In genomic region chr19:46501401-46502068, GRCm38 (mm10) we compare ENCODE assay signal across 8 mouse cellular contexts. TPM values are rescaled to one million over a fixed set of nuclear protein-coding genes. Genes with fewer than 3 reads are reported as not detected.
DNase-seq lines count a peak whose midpoint lies in the region; ATAC-seq and TF ChIP-seq lines count a peak whose summit lies in the region.

Gene Trim8, plus strand, starts transcription at chr19:46501702.

- peak; percentile 55; the same call in 1 of the 2 replicates for ATAC-seq in embryonic facial prominence, embryonic 11.5 days (replicated peaks; ENCODE audit: insufficient number of reproducible peaks, low FRiP score, low TSS enrichment, low read depth)
- no peak for ATAC-seq in limb, embryonic 13.5 days (ENCODE audit: low FRiP score, low read depth)
- peak; percentile 12 for ATAC-seq in midbrain, embryonic 14.5 days (ENCODE audit: low FRiP score, low TSS enrichment)

- WGBS in embryonic facial prominence, embryonic 11.5 days = under 1% methylated on average over 52 of the region's 64 CpGs
- under 1% methylated on average over 56 of the region's 64 CpGs for WGBS in heart, adult 2 months
- WGBS in kidney, adult 2 months = 1% methylated on average over 57 of the region's 64 CpGs
- under 1% methylated on average over 57 of the region's 64 CpGs for WGBS in limb, embryonic 13.5 days
- under 1% methylated on average over 62 of the region's 64 CpGs for WGBS in midbrain, embryonic 14.5 days
- 1% methylated on average over 56 of the region's 64 CpGs for WGBS in spleen, adult 2 months

- no peaks in the 10 kb centered on the region; the same call in none of the 2 replicates for H3K36me3 ChIP-seq in embryonic facial prominence, embryonic 11.5 days (replicated peaks; ENCODE audit: control insufficient read depth, insufficient read depth, low read depth, low read length)
- peaks cover 13% of the 10 kb centered on the region for H3K36me3 ChIP-seq in heart, adult 2 months (ENCODE audit: control insufficient read depth, insufficient read depth, low read length)
- no peaks in the 10 kb centered on the region for H3K36me3 ChIP-seq in kidney, adult 2 months (ENCODE audit: control insufficient read depth, insufficient read depth, low read length)
- peaks cover 13% of the 10 kb centered on the region for H3K36me3 ChIP-seq in limb, embryonic 13.5 days
- H3K36me3 ChIP-seq in midbrain, embryonic 14.5 days (ENCODE audit: control insufficient read depth, insufficient read depth, low read length) = peaks cover 11% of the 10 kb centered on the region
- H3K36me3 ChIP-seq in spleen, adult 2 months (ENCODE audit: control insufficient read depth, insufficient read depth, low read length) = peaks cover 1% of the 10 kb centered on the region; the same call in 1 of the 2 replicates

- peak; percentile 72; the same call in 1 of the 2 replicates for TF ChIP-seq POLR2A in heart, adult 2 months (IDR thresholded peaks at IDR 0.05; ENCODE audit: insufficient read depth, low read depth, low read length)
- TF ChIP-seq POLR2A in kidney, adult 2 months (IDR thresholded peaks at IDR 0.05; ENCODE audit: low read depth, low read length) = no peak
- TF ChIP-seq POLR2A in spleen, adult 2 months (IDR thresholded peaks at IDR 0.05; ENCODE audit: low read depth, low read length) = no peak; the same call in 1 of the 2 replicates

- DNase-seq in 3134 (ENCODE audit: extremely low read depth, insufficient read length, low spot score) = peak; percentile 87
- peak; percentile 90 for DNase-seq in adrenal gland, postnatal 10 days
- DNase-seq in embryonic facial prominence, embryonic 11.5 days (ENCODE audit: low spot score) = peak; percentile 77
- peak; percentile 90 to 92 for DNase-seq in heart, adult 2 months
- DNase-seq in kidney, adult 2 months = peak; percentile 92
- DNase-seq in midbrain, embryonic 14.5 days = peak; percentile 86
- DNase-seq in spleen, adult 2 months (ENCODE audit: low read depth in 1 of 2, low spot score in 2 of 2) = peak in 1 of 2 experiments; percentile 55

- no peaks in the 10 kb centered on the region for H3K27me3 ChIP-seq in embryonic facial prominence, embryonic 11.5 days (ENCODE audit: control insufficient read depth, insufficient read depth, low read length)
- no peaks in the 10 kb centered on the region for H3K27me3 ChIP-seq in heart, adult 2 months (ENCODE audit: control insufficient read depth, insufficient read depth, low read length)
- H3K27me3 ChIP-seq in kidney, adult 2 months (replicated peaks; ENCODE audit: control insufficient read depth, insufficient read depth, low read length) = no peaks in the 10 kb centered on the region
- no peaks in the 10 kb centered on the region for H3K27me3 ChIP-seq in limb, embryonic 13.5 days
- no peaks in the 10 kb centered on the region for H3K27me3 ChIP-seq in midbrain, embryonic 14.5 days (ENCODE audit: control insufficient read depth, insufficient read depth, low read length)
- H3K27me3 ChIP-seq in spleen, adult 2 months (ENCODE audit: control insufficient read depth, insufficient read depth, low read length) = no peaks in the 10 kb centered on the region

- H3K4me2 ChIP-seq in embryonic facial prominence, embryonic 11.5 days (ENCODE audit: low read depth, low read length) = peak within 1 kb of the TSS; percentile 94
- H3K4me2 ChIP-seq in limb, embryonic 13.5 days (replicated peaks) = peak within 1 kb of the TSS; percentile 99
- peak within 1 kb of the TSS; percentile 99 for H3K4me2 ChIP-seq in midbrain, embryonic 14.5 days (ENCODE audit: low read length)

- peaks cover 3% of the 10 kb centered on the region for H3K4me1 ChIP-seq in embryonic facial prominence, embryonic 11.5 days (ENCODE audit: control insufficient read depth, insufficient read depth, low read length)
- H3K4me1 ChIP-seq in heart, adult 2 months (ENCODE audit: control insufficient read depth, insufficient read depth, low read length) = peaks cover 13% of the 10 kb centered on the region
- H3K4me1 ChIP-seq in kidney, adult 2 months (ENCODE audit: control insufficient read depth, insufficient read depth, low read length) = peaks cover 24% of the 10 kb centered on the region
- peaks cover 39% of the 10 kb centered on the region for H3K4me1 ChIP-seq in limb, embryonic 13.5 days
- H3K4me1 ChIP-seq in midbrain, embryonic 14.5 days (ENCODE audit: control insufficient read depth, insufficient read depth, low read length) = peaks cover 23% of the 10 kb centered on the region
- H3K4me1 ChIP-seq in spleen, adult 2 months (ENCODE audit: control insufficient read depth, insufficient read depth, insufficient read length) = peaks cover 17% of the 10 kb centered on the region

- 0 out of 2 replicates have a peak, but pooled peaks have one; percentile 37 for TF ChIP-seq EP300 in heart, adult 2 months (IDR thresholded peaks at IDR 0.05; ENCODE audit: insufficient read depth, low read depth, low read length)

- peak within 1 kb of the TSS; percentile 93 for H3K4me3 ChIP-seq in embryonic facial prominence, embryonic 11.5 days (ENCODE audit: low read depth, low read length)
- peak within 1 kb of the TSS; percentile 97 for H3K4me3 ChIP-seq in heart, adult 2 months
- peak within 1 kb of the TSS; percentile 79 for H3K4me3 ChIP-seq in kidney, adult 2 months (ENCODE audit: insufficient read depth, low read depth, low read length)
- peak within 1 kb of the TSS; percentile 92 for H3K4me3 ChIP-seq in limb, embryonic 13.5 days
- peak within 1 kb of the TSS; percentile 98 for H3K4me3 ChIP-seq in midbrain, embryonic 14.5 days (replicated peaks; ENCODE audit: low read depth, low read length)
- H3K4me3 ChIP-seq in spleen, adult 2 months (ENCODE audit: extremely low read depth, insufficient read depth, insufficient read length) = peak within 1 kb of the TSS; percentile 65

- no peak for TF ChIP-seq CTCF in heart, adult 2 months (IDR thresholded peaks at IDR 0.05)
- no peak for TF ChIP-seq CTCF in kidney, adult 2 months (conservative IDR thresholded peaks at IDR 0.05; ENCODE audit: insufficient read depth, insufficient read length, low read depth, low read length)
- no peak for TF ChIP-seq CTCF in spleen, adult 2 months (IDR thresholded peaks at IDR 0.05; ENCODE audit: extremely low read depth, insufficient read depth, insufficient read length, insufficient replicate concordance)

- H3K9ac ChIP-seq in embryonic facial prominence, embryonic 11.5 days (replicated peaks; ENCODE audit: low read length) = peak within 1 kb of the TSS; percentile 97
- peak within 1 kb of the TSS; percentile 100 for H3K9ac ChIP-seq in heart, adult 2 months (ENCODE audit: low read depth, low read length)
- peak within 1 kb of the TSS; percentile 96 for H3K9ac ChIP-seq in limb, embryonic 13.5 days
- peak within 1 kb of the TSS; percentile 98 for H3K9ac ChIP-seq in midbrain, embryonic 14.5 days (replicated peaks; ENCODE audit: low read length)

- peak within 1 kb of the TSS; percentile 97 for H3K27ac ChIP-seq in embryonic facial prominence, embryonic 11.5 days (replicated peaks; ENCODE audit: low read depth, low read length)
- H3K27ac ChIP-seq in heart, adult 2 months = peak within 1 kb of the TSS; percentile 99
- peak within 1 kb of the TSS; percentile 99 for H3K27ac ChIP-seq in kidney, adult 2 months (ENCODE audit: insufficient read depth, low read depth, low read length)
- H3K27ac ChIP-seq in limb, embryonic 13.5 days = peak within 1 kb of the TSS; percentile 98
- H3K27ac ChIP-seq in midbrain, embryonic 14.5 days (replicated peaks; ENCODE audit: low read depth, low read length) = peak within 1 kb of the TSS; percentile 98
- peak within 1 kb of the TSS; percentile 99 for H3K27ac ChIP-seq in spleen, adult 2 months (ENCODE audit: insufficient read depth, low read length)

- H3K79me2 ChIP-seq in heart, adult 2 months (replicated peaks; ENCODE audit: control insufficient read depth, insufficient read depth, low read length) = peaks cover 3% of the 10 kb centered on the region

- intact Hi-C loops in heart, adult 2 months (cut with DNase I) = loop anchor here (1.0 to 5.0 kb wide), 4 partner anchors 23 to 104 kb away; partner anchors contain the start of genes Actr1a, Arl3, Sfxn2 and Sufu

- no peaks in the 10 kb centered on the region for H3K9me3 ChIP-seq in embryonic facial prominence, embryonic 11.5 days (replicated peaks; ENCODE audit: control insufficient read depth, low read length)
- H3K9me3 ChIP-seq in limb, embryonic 13.5 days = no peaks in the 10 kb centered on the region
- no peaks in the 10 kb centered on the region for H3K9me3 ChIP-seq in midbrain, embryonic 14.5 days (ENCODE audit: control insufficient read depth, low read length)

RNA-seq across cellular contexts. Expression of gene Trim8, which starts in this region (rescaled TPM):
- 10 to 100 TPM; 37.9 to 41.6 TPM for total RNA-seq in adrenal gland, postnatal 10 days (2021)
- 17.8 and 18.6 TPM in 2 replicates for polyA plus RNA-seq in embryonic facial prominence, embryonic 11.5 days (2014; fragmentation: Nextera tagmentation; extraction: Ambion mirVana)
- 10 to 100 TPM; 39.2 to 39.8 TPM for total RNA-seq in heart, adult 2 months (2021)
- polyA plus RNA-seq in heart, adult 2 months (2012; rRNA removed) = 17.2 and 24.1 TPM in 2 replicates
- polyA plus RNA-seq in kidney, adult 2 months (2012; rRNA removed) = 41.3 and 43.6 TPM in 2 replicates
- 13.6 and 14.2 TPM in 2 replicates for polyA plus RNA-seq in limb, embryonic 13.5 days (2015; fragmentation: Nextera tagmentation; extraction: Ambion mirVana)
- 36.5 and 38.5 TPM in 2 replicates for polyA plus RNA-seq in midbrain, embryonic 14.5 days (2014; fragmentation: Nextera tagmentation; extraction: Ambion mirVana)
- polyA plus RNA-seq in spleen, adult 2 months (2012; rRNA removed) = 47.1 and 58.4 TPM in 2 replicates
